Comparison of ENCODE assay signal across 8 mouse cellular contexts in genomic region chr11:120190526-120191412, GRCm38 (mm10). TPM values are rescaled to one million over a fixed set of nuclear protein-coding genes. Genes with fewer than 3 reads are reported as not detected.
DNase-seq lines count a peak whose midpoint lies in the region; ATAC-seq and TF ChIP-seq lines count a peak whose summit lies in the region.

No protein-coding gene starts in this region.

- H3K27ac ChIP-seq in embryonic fibroblast, embryonic 13.5 days (ENCODE audit: insufficient read depth, low read length), result peak overlapping the region; percentile 54
- H3K27ac ChIP-seq in kidney, embryonic 14.5 days (ENCODE audit: low read depth, low read length), result peak overlapping the region; percentile 99

- no peak overlapping the region for H3ac ChIP-seq in myocyte (ENCODE audit: control insufficient read depth, insufficient read length)

- H3K4me2 ChIP-seq in kidney, embryonic 14.5 days (replicated peaks; ENCODE audit: low read depth, low read length), result peak overlapping the region; percentile 92
- peak overlapping the region; percentile 83 for H3K4me2 ChIP-seq in myocyte (ENCODE audit: low read depth)

- no peak for TF ChIP-seq CTCF in embryonic fibroblast, embryonic 13.5 days (IDR thresholded peaks at IDR 0.05; ENCODE audit: borderline replicate concordance, insufficient read depth, low read length)

- H3K27me3 ChIP-seq in kidney, embryonic 14.5 days (ENCODE audit: control insufficient read depth, insufficient read depth, low read length), result no peaks in the 10 kb centered on the region
- no peaks in the 10 kb centered on the region for H3K27me3 ChIP-seq in myocyte (ENCODE audit: control insufficient read depth, insufficient read depth, insufficient read length)

- 22% methylated on average over 14 of the region's 14 CpGs for WGBS in kidney, embryonic 14.5 days

- TF ChIP-seq POLR2A in embryonic fibroblast, embryonic 13.5 days (IDR thresholded peaks at IDR 0.05; ENCODE audit: low read depth, low read length), result peak; percentile 45
- TF ChIP-seq POLR2A in myocyte (IDR thresholded peaks at IDR 0.05; ENCODE audit: insufficient read length, low read depth), result no peak

- H3K9me3 ChIP-seq in kidney, embryonic 14.5 days (ENCODE audit: control insufficient read depth, low read length), result no peaks in the 10 kb centered on the region

- H3K4me1 ChIP-seq in embryonic fibroblast, embryonic 13.5 days (ENCODE audit: control insufficient read depth, insufficient read depth, low read length), result peaks cover 5% of the 10 kb centered on the region; the same call in 1 of the 2 replicates
- peaks cover 27% of the 10 kb centered on the region for H3K4me1 ChIP-seq in kidney, embryonic 14.5 days (ENCODE audit: control insufficient read depth, insufficient read depth, low read length)

- peak overlapping the region; percentile 18 for H3K4me3 ChIP-seq in embryonic fibroblast, embryonic 13.5 days (ENCODE audit: insufficient read depth, low read length)
- H3K4me3 ChIP-seq in kidney, embryonic 14.5 days (ENCODE audit: low read length), result peak overlapping the region; percentile 96
- H3K4me3 ChIP-seq in myocyte, result peak overlapping the region; percentile 96

- no peak for ATAC-seq in kidney, embryonic 14.5 days (ENCODE audit: low FRiP score, low TSS enrichment)

- peak; percentile 29 for DNase-seq in kidney, adult 11 months
- no peak for DNase-seq in kidney, adult 9 months
- no peak for DNase-seq in gastrocnemius, postnatal 10 days
- DNase-seq in thymus, postnatal 10 days (ENCODE audit: low spot score in 2 of 2), result no peak
- no peak for DNase-seq in layer of hippocampus, adult 8-10 months (ENCODE audit: low spot score in 2 of 2)

- H3K9ac ChIP-seq in kidney, embryonic 14.5 days (ENCODE audit: low read depth, low read length), result peak overlapping the region; percentile 99

- H3K36me3 ChIP-seq in kidney, embryonic 14.5 days (ENCODE audit: control insufficient read depth, insufficient read depth, low read length), result peaks cover 2% of the 10 kb centered on the region; the same call in 1 of the 2 replicates
- H3K36me3 ChIP-seq in myocyte (ENCODE audit: control insufficient read depth, insufficient read depth), result no peaks in the 10 kb centered on the region

- peaks cover 25% of the 10 kb centered on the region for H3K79me2 ChIP-seq in myocyte (ENCODE audit: control insufficient read depth, insufficient read depth)

TF ChIP-seq in myocyte, 11 proteins besides CTCF, POLR2A, EP300 and RAD21:
- TF ChIP-seq SRF (IDR thresholded peaks at IDR 0.05; ENCODE audit: control insufficient read depth, insufficient read length, low read depth), result no peak
- TF ChIP-seq POLR2AphosphoS2 (IDR thresholded peaks at IDR 0.05; ENCODE audit: insufficient read length, low read depth), result no peak
- no peak for TF ChIP-seq REST (IDR thresholded peaks at IDR 0.05; ENCODE audit: insufficient read depth, insufficient read length)
- no peak for TF ChIP-seq CEBPB (IDR thresholded peaks at IDR 0.05; ENCODE audit: insufficient read depth, poor library complexity, severe bottlenecking)
- no peak for TF ChIP-seq TCF3 (IDR thresholded peaks at IDR 0.05; ENCODE audit: insufficient read length, low read depth)
- no peak for TF ChIP-seq MAX (IDR thresholded peaks at IDR 0.05; ENCODE audit: low read depth)
- TF ChIP-seq E2F4 (IDR thresholded peaks at IDR 0.05; ENCODE audit: insufficient read depth), result no peak
- no peak for TF ChIP-seq USF1 (IDR thresholded peaks at IDR 0.05; ENCODE audit: low read depth)
- no peak for TF ChIP-seq MYOD1 (IDR thresholded peaks at IDR 0.05; ENCODE audit: control insufficient read depth in 1 of 3, insufficient read length in 2 of 3, low read depth in 2 of 3)
- no peak for TF ChIP-seq TCF12 (IDR thresholded peaks at IDR 0.05; ENCODE audit: insufficient read depth, poor library complexity, severe bottlenecking)
- TF ChIP-seq MYOG (IDR thresholded peaks at IDR 0.05; ENCODE audit: control insufficient read depth in 1 of 3, insufficient read depth in 1 of 3, insufficient read length in 2 of 3, low read depth in 2 of 3), result no peak

RNA-seq across cellular contexts. Expression of gene Slc38a10, which starts 39.6 kb away (rescaled TPM):
- 107 and 113 TPM in 2 replicates for polyA plus RNA-seq in embryonic fibroblast, embryonic 13.5 days (2011; ENCODE audit: insufficient read length, low read depth, missing spikeins)
- polyA plus RNA-seq in kidney, embryonic 14.5 days (2014; fragmentation: Nextera tagmentation; extraction: Ambion mirVana), result 81.2 and 89.0 TPM in 2 replicates
- 97.9 TPM for polyA plus RNA-seq in myocyte (2012; fragmentation: generic; extraction: Trizol)
- 10 to 100 TPM; 66.0 to 82.7 TPM for total RNA-seq in gastrocnemius, postnatal 10 days (2021)
- total RNA-seq in layer of hippocampus, adult 8-10 months (2022), result 10 to 100 TPM; 83.1 to 95.2 (median 88.8) TPM

RNA-seq across cellular contexts. Expression of gene Bahcc1, which starts 42.0 kb away (rescaled TPM):
- 17.9 and 18.6 TPM in 2 replicates for polyA plus RNA-seq in embryonic fibroblast, embryonic 13.5 days (2011; ENCODE audit: insufficient read length, low read depth, missing spikeins)
- 20.3 and 27.2 TPM in 2 replicates for polyA plus RNA-seq in kidney, embryonic 14.5 days (2014; fragmentation: Nextera tagmentation; extraction: Ambion mirVana)
- 6.3 TPM for polyA plus RNA-seq in myocyte (2012; fragmentation: generic; extraction: Trizol)
- 10 to 100 TPM in 1 of 2 experiments, 1 to 10 TPM in 1; 6.4 to 10.5 TPM for total RNA-seq in gastrocnemius, postnatal 10 days (2021)
- total RNA-seq in layer of hippocampus, adult 8-10 months (2022), result 10 to 100 TPM; 20.0 to 23.4 (median 21.4) TPM

Comparison
In these comparisons a context has a peak if more than half of its experiments do, and no peak if none do; other contexts are left out.
1. H3K4me3 ChIP-seq: peak in every context shown above with its lines; median percentile 96 in kidney, embryonic 14.5 days; 96 in myocyte; 18 in embryonic fibroblast, embryonic 13.5 days.